Comparison of ENCODE assay signal across 11 mouse cellular contexts in genomic region chr12:3844335-3844734, GRCm38 (mm10). TPM values are rescaled to one million over a fixed set of nuclear protein-coding genes. Genes with fewer than 3 reads are reported as not detected.
DNase-seq lines count a peak whose midpoint lies in the region; ATAC-seq and TF ChIP-seq lines count a peak whose summit lies in the region.
"Had no signal": no experiment of that assay in that cellular context is flagged by ENCODE, and none has a peak within 500 bp of the region (broad histone marks: within the 10 kb centered on the region; RNA-seq: fewer than 3 reads in every experiment).

No protein-coding gene starts in this region.

- H3K9ac ChIP-seq in hindbrain, embryonic 15.5 days = peak overlapping the region; percentile 7; the same call in 1 of the 2 replicates
- H3K9ac ChIP-seq in limb, embryonic 15.5 days = no peak overlapping the region

- intact Hi-C loops in gastrocnemius, adult 2 months (cut with DNase I) = no loop called here

- TF ChIP-seq CTCF in gastrocnemius, adult 2 months (IDR thresholded peaks at IDR 0.05) = no peak
- TF ChIP-seq CTCF in layer of hippocampus, adult 2 months (conservative IDR thresholded peaks at IDR 0.05) = no peak

- H3K4me1 ChIP-seq in hindbrain, embryonic 15.5 days (replicated peaks) = peaks cover 23% of the 10 kb centered on the region
- peaks cover 22% of the 10 kb centered on the region for H3K4me1 ChIP-seq in limb, embryonic 15.5 days

- no peaks in the 10 kb centered on the region for H3K9me3 ChIP-seq in hindbrain, embryonic 15.5 days
- H3K9me3 ChIP-seq in limb, embryonic 15.5 days = no peaks in the 10 kb centered on the region

- DNase-seq in gastrocnemius, adult 2 months = no peak
- DNase-seq in gastrocnemius, adult 8-10 months (ENCODE audit: low spot score in 2 of 2) = no peak
- DNase-seq in layer of hippocampus, adult 2 months (ENCODE audit: low spot score in 2 of 2) = no peak
- DNase-seq in layer of hippocampus, postnatal 36 days = no peak
- DNase-seq in spleen, adult 12 weeks (ENCODE audit: low spot score) = no peak
- DNase-seq in gastrocnemius, postnatal 25 days = no peak
- DNase-seq: cerebellum, adult 11 months; lung, postnatal 4 days; retina, postnatal 1 day had no signal

- peak overlapping the region; percentile 71 for H3K27ac ChIP-seq in gastrocnemius, adult 2 months
- H3K27ac ChIP-seq in layer of hippocampus, adult 2 months = peak overlapping the region; percentile 39; the same call in 1 of the 2 replicates
- H3K27ac ChIP-seq in hindbrain, embryonic 15.5 days (replicated peaks) = 0 out of 2 replicates have a peak overlapping the region, but pooled peaks have one; percentile 0
- H3K27ac ChIP-seq in limb, embryonic 15.5 days = peak overlapping the region; percentile 78

- H3K36me3 ChIP-seq in hindbrain, embryonic 15.5 days = peaks cover 18% of the 10 kb centered on the region; the same call in 1 of the 2 replicates
- H3K36me3 ChIP-seq in limb, embryonic 15.5 days = peaks cover 46% of the 10 kb centered on the region

- H3K4me3 ChIP-seq in gastrocnemius, adult 2 months = no peak overlapping the region
- H3K4me3 ChIP-seq in layer of hippocampus, adult 2 months = no peak overlapping the region
- H3K4me3 ChIP-seq in hindbrain, embryonic 15.5 days = no peak overlapping the region
- H3K4me3 ChIP-seq in limb, embryonic 15.5 days = no peak overlapping the region

- no peaks in the 10 kb centered on the region for H3K27me3 ChIP-seq in hindbrain, embryonic 15.5 days
- no peaks in the 10 kb centered on the region for H3K27me3 ChIP-seq in limb, embryonic 15.5 days

- H3K4me2 ChIP-seq in hindbrain, embryonic 15.5 days = no peak overlapping the region
- no peak overlapping the region for H3K4me2 ChIP-seq in limb, embryonic 15.5 days

- 69% methylated on average over 5 of the region's 5 CpGs for WGBS in hindbrain, embryonic 15.5 days
- WGBS in limb, embryonic 15.5 days = 69% methylated on average over 5 of the region's 5 CpGs

- ATAC-seq in hindbrain, embryonic 15.5 days (ENCODE audit: low FRiP score, low read depth) = no peak; the same call in 1 of the 2 replicates
- no peak for ATAC-seq in limb, embryonic 15.5 days (ENCODE audit: insufficient number of reproducible peaks, low FRiP score, low TSS enrichment, low read depth)

RNA-seq across cellular contexts. Expression of gene Dnmt3a, which starts 38.5 kb away (rescaled TPM):
- total RNA-seq in gastrocnemius, adult 2 months (2021) = 10 to 100 TPM; 57.5 to 97.5 TPM
- total RNA-seq in gastrocnemius, adult 8-10 months (2022) = 10 to 100 TPM; 43.3 to 60.4 (median 52.8) TPM
- total RNA-seq in layer of hippocampus, adult 2 months (2021) = 10 to 100 TPM; 70.3 to 82.5 TPM
- total RNA-seq in layer of hippocampus, postnatal 36 days (2021) = 10 to 100 TPM; 75.4 to 79.8 TPM
- polyA plus RNA-seq in hindbrain, embryonic 15.5 days (2015; fragmentation: Nextera tagmentation; extraction: Ambion mirVana) = 109 and 144 TPM in 2 replicates
- polyA plus RNA-seq in limb, embryonic 15.5 days (2015; fragmentation: Nextera tagmentation; extraction: Ambion mirVana) = 133 and 142 TPM in 2 replicates
- total RNA-seq in gastrocnemius, postnatal 25 days (2021) = 100 to 1,000 TPM; 107 to 110 TPM

Comparison
In these comparisons a context has a peak if more than half of its experiments do, and no peak if none do; other contexts are left out.
1. H3K27ac ChIP-seq: peak in every context shown above with its lines; median percentile 78 in limb, embryonic 15.5 days; 71 in gastrocnemius, adult 2 months; 39 in layer of hippocampus, adult 2 months; 0 in hindbrain, embryonic 15.5 days.